Mouse (Mus musculus) gastrocnemius, adult 2 months (tissue): ENCODE results near the gene Mcm5. TPM values are rescaled to one million over a fixed set of nuclear protein-coding genes. Genes with fewer than 3 reads are reported as not detected.

ENCODE experiments used
- DNase-seq: peaks from one replicate; pipeline ENCODE4 v3.0.0; 2022
- H3K27ac ChIP-seq: fragments of 200-600 bp; 2 replicates; pipeline ENCODE4 v1.8.1; 2022; ENCODE audit warnings: mild to moderate bottlenecking
- H3K4me3 ChIP-seq: fragments of 200-600 bp; 2 replicates; pipeline ENCODE4 v1.8.1; 2022; ENCODE audit warnings: mild to moderate bottlenecking, moderate library complexity
- CTCF ChIP-seq: fragments of 200-600 bp; IDR thresholded peaks from 2 replicates; pipeline ENCODE4 v1.8.1; 2022; ENCODE audit warnings: antibody characterized with exemption, mild to moderate bottlenecking, moderate library complexity
- intact Hi-C: fragments of 180-260 bp; cut with DNase I; formaldehyde crosslinking; loops from one replicate; pipeline ENCODE4 v1.15.1; 2025
- long read RNA-seq, 2 experiments: library from polyadenylated mRNA; stranded (forward); transcript quantifications; one replicate each; pipeline ENCODE4 v2.0.0; 2021
- total RNA-seq, 2 experiments: library from RNA; stranded (reverse); gene quantifications; 2 replicates each; pipeline ENCODE4 v1.2.3; 2021

Gene Mcm5
- total RNA-seq = 1 to 10 TPM in 1 of 2 experiments, under 1 TPM in 1; 0.89 to 1.1 TPM
- long read RNA-seq, experiment 1, partial matches to known transcripts = 0 of 2 reads
- long read RNA-seq, experiment 1, other reads (novel, unspliced or antisense) = 0 of 2 reads
- long read RNA-seq, experiment 2 = 0 reads

DNA sequence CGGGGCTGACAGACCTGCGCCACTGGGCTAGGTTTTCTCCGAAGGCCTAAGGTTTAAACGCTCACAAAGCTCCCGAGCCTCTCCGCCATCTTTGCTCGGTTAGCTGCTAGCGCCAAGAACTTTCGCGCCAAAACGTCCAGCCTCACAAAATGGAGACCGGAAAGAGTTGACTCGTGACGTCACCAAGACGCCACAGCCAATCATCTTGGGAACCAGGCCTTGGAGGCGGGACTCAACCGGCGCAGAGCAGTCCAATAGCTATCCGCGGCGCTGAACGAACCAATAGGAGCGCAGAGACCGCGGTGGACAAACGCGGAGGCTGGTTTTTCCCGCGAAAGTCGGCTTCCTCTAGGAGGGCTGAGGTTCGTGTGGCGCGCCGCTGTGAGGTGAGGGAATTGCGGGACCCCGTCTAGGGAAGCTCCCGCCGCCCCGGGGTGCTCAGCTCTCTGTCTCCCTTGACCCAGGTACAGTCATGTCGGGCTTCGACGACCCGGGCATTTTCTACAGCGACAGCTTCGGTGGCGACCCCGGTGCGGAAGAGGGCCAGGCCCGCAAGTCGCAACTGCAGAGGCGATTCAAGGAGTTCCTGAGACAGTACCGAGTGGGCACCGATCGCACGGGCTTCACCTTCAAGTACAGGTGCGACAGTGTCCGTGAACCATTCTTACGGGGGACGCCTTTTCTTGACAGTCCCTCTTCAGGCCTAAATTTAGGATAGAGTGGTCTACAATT lies at the start of gene Mcm5:
Mcm5 (plus strand) TSS at position 334 of the 732 bp plus-strand sequence.
- intact Hi-C loops = loop anchor here (2.0 to 5.0 kb wide), 2 partner anchors 77 to 115 kb away; partner anchors contain the start of gene Tom1
- peak; percentile 99 for DNase-seq
- TF ChIP-seq CTCF = no peak

DNA sequence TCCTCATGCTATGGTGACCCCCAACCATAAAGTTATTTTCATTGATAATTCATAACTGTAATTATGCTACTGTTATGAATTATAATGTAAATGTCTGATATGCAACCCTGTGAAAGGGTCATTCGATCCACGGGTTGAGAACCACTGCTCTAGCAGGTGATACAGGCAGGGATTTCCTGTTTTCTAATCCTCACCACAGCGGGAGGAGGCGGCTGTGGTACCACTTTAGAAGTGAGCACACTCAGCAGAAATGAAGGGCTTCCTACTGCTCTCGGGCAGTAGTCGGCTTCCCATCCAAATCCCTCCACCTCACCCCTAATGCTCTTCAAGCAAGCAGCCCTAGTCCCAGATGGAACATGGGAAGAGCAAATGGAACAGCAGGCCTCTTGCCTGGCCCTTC lies 49.3 kb upstream of the Mcm5 start:
- Histone ChIP-seq H3K27ac (peak overlapping the region; percentile 20; the same call in 1 of the 2 replicates), H3K4me3 (no peak overlapping the region)
- no peak for TF ChIP-seq CTCF
- DNase-seq = peak; percentile 8
- intact Hi-C loops = no loop called here

More for the DNA sequence above, at the start of gene Mcm5:
- Histone ChIP-seq H3K27ac (peak within 1 kb of the TSS; percentile 91), H3K4me3 (peak within 1 kb of the TSS; percentile 79)

DNA sequence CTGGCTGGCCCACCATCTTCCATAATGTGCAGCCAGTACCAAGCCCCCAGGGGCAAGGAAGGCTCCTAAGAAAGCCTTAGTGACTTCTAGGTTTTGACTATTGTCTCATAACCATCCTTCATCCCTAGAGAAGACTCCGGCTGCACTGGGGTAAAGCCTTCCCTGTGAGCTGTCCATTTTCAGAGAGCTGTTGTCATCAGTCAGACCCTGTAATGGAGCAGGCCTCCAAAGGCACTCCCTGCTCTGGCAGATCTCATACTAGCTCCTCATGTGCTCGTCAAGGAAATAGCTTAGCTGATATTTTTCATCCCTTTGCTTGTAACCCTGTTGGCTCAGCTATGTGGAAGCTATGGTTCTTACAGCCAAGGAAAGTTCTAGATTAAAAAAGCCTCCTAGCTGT lies 48.6 kb upstream of the Mcm5 start:
- TF ChIP-seq CTCF = no peak
- Histone ChIP-seq H3K4me3 (no peak overlapping the region), H3K27ac (peak overlapping the region; percentile 48)
- intact Hi-C loops = no loop called here
- no peak for DNase-seq

DNA sequence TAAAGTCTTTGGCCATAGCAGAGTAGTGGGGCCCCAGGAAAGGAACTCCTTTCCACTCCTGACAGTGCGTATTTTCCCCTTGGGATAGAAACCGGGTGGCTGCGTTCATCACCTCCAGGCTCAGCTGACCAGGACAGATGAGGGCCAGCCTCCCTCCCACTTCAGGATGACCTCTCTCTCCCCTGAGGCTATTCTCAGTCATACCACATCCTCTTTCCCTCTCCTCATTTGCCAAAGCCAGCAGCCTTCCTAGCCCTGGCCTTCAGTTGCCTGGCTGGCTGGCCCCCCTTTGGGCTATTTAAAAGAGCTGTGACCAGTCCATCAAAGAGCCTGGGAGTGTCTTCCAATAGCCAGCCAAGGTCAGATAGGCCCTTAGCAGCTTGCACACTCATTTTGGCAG lies 46.1 kb upstream of the Mcm5 start:
- intact Hi-C loops = no loop called here
- no peak for TF ChIP-seq CTCF
- Histone ChIP-seq H3K27ac (peak overlapping the region; percentile 76), H3K4me3 (no peak overlapping the region)
- peak; percentile 68 for DNase-seq

DNA sequence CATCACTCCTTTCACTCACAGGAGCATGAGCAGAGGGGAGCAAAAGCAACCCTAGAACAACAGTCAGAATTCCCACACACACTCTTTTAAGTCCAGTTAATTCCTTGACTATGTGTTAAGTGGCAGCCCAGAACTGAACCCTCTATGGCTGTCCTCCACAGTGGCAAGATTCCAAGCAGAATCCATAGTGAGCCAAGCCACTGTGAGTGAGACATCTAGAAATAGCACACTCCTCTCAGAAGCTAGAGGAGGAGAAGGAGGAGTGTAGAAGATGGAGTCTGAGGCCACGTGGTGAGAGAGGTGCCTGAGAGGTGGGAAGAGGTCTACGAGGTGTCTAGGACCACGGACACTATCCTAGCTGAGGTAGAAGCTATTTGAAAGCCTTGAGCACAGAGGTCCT lies 44.6 kb upstream of the Mcm5 start:
- H3K27ac ChIP-seq = peak overlapping the region; percentile 41

DNA sequence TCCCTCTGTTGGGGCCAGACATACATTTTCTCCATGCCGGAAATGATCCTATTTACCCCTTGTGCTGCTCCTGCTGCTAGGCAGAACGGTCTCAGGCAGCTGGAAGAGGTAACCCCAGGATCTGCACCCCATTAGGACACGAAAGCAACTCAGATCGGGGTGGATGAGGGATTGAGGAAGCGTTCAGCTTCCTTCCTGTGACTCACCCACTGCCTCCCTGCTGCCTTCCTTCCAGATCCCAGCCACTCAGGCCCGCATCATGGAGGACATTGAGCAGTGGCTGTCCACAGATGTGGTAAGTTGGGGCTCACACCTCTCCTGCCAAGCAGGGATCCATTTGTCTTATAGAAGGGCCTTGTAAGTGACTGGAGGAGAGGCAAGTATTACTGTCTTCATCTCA lies 42.1 kb upstream of the Mcm5 start:
- Histone ChIP-seq H3K27ac (no peak overlapping the region), H3K4me3 (no peak overlapping the region)
- no peak for TF ChIP-seq CTCF
- DNase-seq = no peak
- intact Hi-C loops = no loop called here

More for the DNA sequence above, 44.6 kb upstream of the Mcm5 start:
- intact Hi-C loops = no loop called here
- TF ChIP-seq CTCF = no peak
- no peak overlapping the region for H3K4me3 ChIP-seq
- peak; percentile 53 for DNase-seq

DNA sequence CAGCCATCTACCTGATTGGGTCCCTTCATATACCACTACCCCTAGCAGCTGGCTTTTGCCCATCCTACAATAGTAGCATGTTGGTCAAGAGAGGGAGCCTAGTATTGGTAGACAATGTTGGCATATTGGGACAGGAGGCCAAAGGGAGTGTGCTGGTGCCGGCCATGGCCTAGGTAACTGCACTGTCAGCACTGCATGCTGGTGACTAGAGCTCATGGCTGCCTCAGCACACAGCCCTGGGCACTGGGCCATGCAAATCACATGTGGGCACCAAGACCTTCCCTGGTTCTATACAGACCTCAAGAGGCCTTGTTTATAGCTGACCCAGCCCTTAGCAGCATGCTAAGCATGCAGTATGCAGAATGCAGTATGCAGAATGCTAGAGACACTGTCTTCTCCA lies 39.1 kb upstream of the Mcm5 start:
- H3K27ac ChIP-seq = no peak overlapping the region
- DNase-seq = peak; percentile 49
- intact Hi-C loops = loop anchor here (5.0 kb wide), 2 partner anchors 147 to 202 kb away; no protein-coding TSS in a partner anchor
- no peak for TF ChIP-seq CTCF
- H3K4me3 ChIP-seq = no peak overlapping the region

DNA sequence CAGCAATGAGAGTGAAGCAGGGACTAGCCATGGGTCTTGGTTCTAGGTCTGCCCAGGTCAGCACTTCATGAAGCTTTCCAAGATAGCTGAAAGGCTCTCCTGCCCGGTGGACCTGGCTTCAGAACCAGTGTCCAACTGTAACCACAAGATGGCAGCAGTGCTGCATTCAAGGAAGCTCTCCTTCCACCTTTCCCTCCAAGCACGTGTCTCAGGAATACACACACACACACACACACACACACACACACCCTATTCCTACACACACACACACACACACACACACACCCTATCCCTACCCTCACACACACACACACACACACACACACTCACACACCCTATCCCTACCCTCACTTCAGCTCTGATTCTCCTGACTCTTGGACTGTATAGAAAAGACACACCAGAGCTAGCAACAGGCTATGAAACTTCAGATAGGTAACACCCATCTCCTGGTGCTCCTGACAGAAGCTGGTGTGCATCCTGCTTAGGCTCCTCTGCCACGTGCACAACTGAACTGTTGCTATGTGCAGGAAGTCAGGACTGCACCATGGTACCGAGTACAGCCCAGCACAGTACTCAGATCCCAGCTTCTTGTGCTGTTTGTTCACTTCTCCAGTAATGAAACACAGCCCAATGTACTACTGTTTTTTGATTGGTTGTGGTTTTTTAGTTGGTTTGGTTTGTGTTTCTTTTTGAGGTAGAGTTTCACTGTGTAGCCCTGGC lies 37.6 kb upstream of the Mcm5 start:
- intact Hi-C loops = loop anchor here (1.0 to 5.0 kb wide), 3 partner anchors 37 to 201 kb away; no protein-coding TSS in a partner anchor
- peak; percentile 78 for TF ChIP-seq CTCF

DNA sequence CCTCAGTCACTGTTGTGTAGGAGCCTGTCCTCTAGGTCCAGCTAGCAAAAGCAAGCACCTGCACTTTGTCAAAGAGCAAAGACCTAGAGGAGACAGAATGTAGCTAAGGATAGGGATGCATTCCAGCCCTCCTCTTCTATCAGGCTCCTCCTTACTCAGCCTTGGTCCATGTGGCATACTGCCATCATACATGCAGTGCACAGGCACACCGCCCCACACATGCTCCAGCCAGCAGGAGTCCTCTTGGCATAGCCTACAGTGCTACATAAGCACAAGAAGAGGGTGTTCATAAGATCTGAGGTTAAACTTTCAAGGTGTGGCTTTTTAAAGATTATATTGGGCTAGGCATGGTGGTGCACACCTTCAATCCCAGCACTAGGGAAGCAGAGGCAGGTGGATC lies 34.5 kb upstream of the Mcm5 start:
- intact Hi-C loops = loop anchor here (5.0 kb wide), 2 partner anchors 142 to 197 kb away; no protein-coding TSS in a partner anchor
- TF ChIP-seq CTCF = no peak
- Histone ChIP-seq H3K27ac (no peak overlapping the region), H3K4me3 (no peak overlapping the region)
- no peak for DNase-seq

More for the DNA sequence above, 37.6 kb upstream of the Mcm5 start:
- DNase-seq = peak; percentile 83
- Histone ChIP-seq H3K27ac (no peak overlapping the region), H3K4me3 (no peak overlapping the region)

DNA sequence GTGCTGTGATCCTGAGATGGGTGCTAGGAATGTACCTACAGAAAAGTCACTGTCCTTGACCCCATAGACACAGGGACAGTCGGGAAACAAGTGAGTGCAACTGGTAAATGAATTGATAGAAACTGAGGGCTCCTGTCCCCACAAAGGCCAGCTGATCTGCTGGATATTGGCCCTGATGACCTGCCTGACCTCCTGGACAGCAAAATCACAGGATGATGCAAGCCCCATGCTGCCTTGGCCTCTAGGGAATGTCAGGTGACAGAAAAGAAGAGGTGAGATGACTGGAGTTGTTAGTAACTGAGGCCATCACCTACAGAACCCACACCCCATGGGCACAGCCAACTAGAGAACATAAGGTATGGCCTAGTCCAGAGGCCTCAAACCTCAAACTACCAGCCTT lies 31.2 kb upstream of the Mcm5 start:
- intact Hi-C loops = no loop called here
- H3K27ac ChIP-seq = no peak overlapping the region
- no peak for TF ChIP-seq CTCF
- DNase-seq = no peak
- no peak overlapping the region for H3K4me3 ChIP-seq

DNA sequence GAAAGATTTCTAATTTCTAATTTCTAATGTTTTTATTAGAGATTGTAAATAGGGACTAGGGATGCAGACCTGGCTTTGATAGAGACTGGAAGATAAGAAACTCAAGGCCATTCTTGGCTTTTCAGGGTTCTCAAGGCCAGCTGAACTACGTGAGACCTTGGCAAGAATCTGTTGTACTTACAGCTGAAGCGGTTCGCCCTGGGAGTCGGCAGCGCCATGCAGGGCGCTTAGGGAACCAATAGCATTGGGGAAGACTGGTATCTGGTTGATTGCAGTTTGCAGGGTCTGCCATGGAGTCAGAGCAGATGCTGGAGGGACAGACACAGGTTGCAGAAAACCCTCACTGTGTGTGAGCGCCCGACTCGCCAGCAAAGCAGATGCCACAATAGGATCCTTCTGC lies 30.5 kb upstream of the Mcm5 start:
- Histone ChIP-seq H3K27ac (no peak overlapping the region), H3K4me3 (no peak overlapping the region)
- DNase-seq = no peak
- TF ChIP-seq CTCF = no peak
- intact Hi-C loops = no loop called here

DNA sequence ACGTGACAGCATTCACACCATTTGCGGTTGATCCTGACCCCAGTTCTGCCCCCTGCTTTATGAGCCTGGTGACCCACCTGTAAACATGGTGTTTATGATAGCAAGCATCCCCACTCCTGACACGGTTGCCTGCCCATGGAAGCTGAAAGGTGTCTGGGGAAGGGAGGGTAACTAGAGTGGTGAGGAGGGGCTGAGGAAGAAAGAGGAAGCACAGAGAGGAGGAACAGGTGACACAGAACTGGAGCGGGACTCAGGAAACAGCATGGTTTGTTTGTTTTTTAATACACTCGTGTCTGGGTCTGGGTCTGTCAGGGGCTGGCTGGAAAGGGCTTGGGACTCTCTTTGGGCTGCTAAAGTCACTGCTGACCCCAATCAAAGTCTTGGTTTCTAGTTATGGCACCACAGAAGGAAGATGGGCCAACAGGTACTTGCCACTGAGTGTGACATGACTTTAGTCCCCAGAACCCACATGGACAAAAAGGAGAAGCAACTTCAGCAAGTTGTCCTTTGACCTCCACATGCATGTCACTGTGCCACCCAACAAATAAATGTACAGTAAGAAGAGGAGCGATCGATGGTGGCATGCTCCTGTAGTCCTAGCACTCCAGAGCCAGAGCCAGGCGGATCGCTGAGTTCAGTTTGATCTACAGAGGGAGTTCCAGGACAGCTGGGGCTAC lies 27.9 kb upstream of the Mcm5 start:
- TF ChIP-seq CTCF = no peak
- DNase-seq = no peak
- intact Hi-C loops = no loop called here
- H3K27ac ChIP-seq = no peak overlapping the region
- no peak overlapping the region for H3K4me3 ChIP-seq
